Mouse (Mus musculus) neural tube, embryonic 15.5 days (tissue): ENCODE measurements around the gene Msl1. TPM values are rescaled to one million over a fixed set of nuclear protein-coding genes. Genes with fewer than 3 reads are reported as not detected.

ENCODE experiments used
- ATAC-seq: fragments of 200-750 bp; cut with Nextera tagmentation; 2 replicates; pipeline ENCODE4 v1.8.0; 2017; ENCODE audit warnings: mild to moderate bottlenecking, moderate TSS enrichment, moderate library complexity; ENCODE audit not compliant: low FRiP score
- H3K27ac ChIP-seq: fragments of 300-500 bp; sonication (generic); replicated peaks from 2 replicates; pipeline ENCODE4 v1.5.1; 2015; ENCODE audit warnings: mild to moderate bottlenecking, inconsistent platforms
- H3K27me3 ChIP-seq: fragments of 300-500 bp; sonication (generic); replicated peaks from 2 replicates; pipeline ENCODE4 v1.6.1; 2015; ENCODE audit warnings: inconsistent platforms
- H3K36me3 ChIP-seq: fragments of 300-500 bp; sonication (generic); 2 replicates; pipeline ENCODE4 v1.6.1; 2015; ENCODE audit warnings: inconsistent platforms
- H3K4me1 ChIP-seq: fragments of 300-500 bp; sonication (generic); 2 replicates; pipeline ENCODE4 v1.6.1; 2015; ENCODE audit warnings: inconsistent platforms
- H3K4me2 ChIP-seq: fragments of 300-500 bp; sonication (generic); 2 replicates; pipeline ENCODE4 v1.6.1; 2015; ENCODE audit warnings: inconsistent platforms, mild to moderate bottlenecking, moderate library complexity
- H3K4me3 ChIP-seq: fragments of 300-500 bp; sonication (generic); replicated peaks from 2 replicates; pipeline ENCODE4 v1.5.1; 2015; ENCODE audit warnings: mild to moderate bottlenecking, inconsistent platforms
- H3K9ac ChIP-seq: fragments of 300-500 bp; sonication (generic); replicated peaks from 2 replicates; pipeline ENCODE4 v1.6.1; 2015; ENCODE audit warnings: mild to moderate bottlenecking, inconsistent platforms
- H3K9me3 ChIP-seq: fragments of 300-500 bp; sonication (generic); replicated peaks from 2 replicates; pipeline ENCODE4 v1.6.1; 2016; ENCODE audit warnings: inconsistent platforms
- WGBS: fragments of 180-500 bp; shearing (Covaris S2); methylation state at CpG from one replicate; pipeline ENCODE4 v1.1.7; 2015; ENCODE audit warnings: mixed read lengths; 5-methylcytosine and 5-hydroxymethylcytosine counted together
- polyA plus RNA-seq: library from polyadenylated mRNA; unstranded; fragments of >200 nt; fragmentation: Nextera tagmentation; extraction: Ambion mirVana; gene quantifications from 2 replicates; pipeline ENCODE4 v1.2.1, GENCODE M21; 2015

Gene Msl1
- polyA plus RNA-seq, 1 experiment from 2014 or later: 30.1 TPM

- 10% methylated on average over 4 of the region's 4 CpGs for WGBS
- H3K27ac ChIP-seq: no peak overlapping the region
Measured at GRCm38 (mm10) chr11:98792081-98792480, 3.2 kb upstream of the Msl1 start.

GRCm38 (mm10) chr11:98794469-98795014 lies 774 bp upstream of the Msl1 start:
- peak overlapping the region; percentile 94 for H3K4me2 ChIP-seq
- peak overlapping the region; percentile 71 for H3K4me3 ChIP-seq
- peak overlapping the region; percentile 100 for H3K27ac ChIP-seq
- peaks cover 44% of the 10 kb centered on the region for H3K4me1 ChIP-seq
- peak overlapping the region; percentile 90 for H3K9ac ChIP-seq
- H3K27me3 ChIP-seq: no peaks in the 10 kb centered on the region
- WGBS: 0% methylated on average over 25 of the region's 30 CpGs
- peak; percentile 48 for ATAC-seq
- H3K9me3 ChIP-seq: no peaks in the 10 kb centered on the region
- peaks cover 7% of the 10 kb centered on the region for H3K36me3 ChIP-seq

More at GRCm38 (mm10) chr11:98792081-98792480, 3.2 kb upstream of the Msl1 start:
- Histone ChIP-seq H3K36me3 (no peaks in the 10 kb centered on the region), H3K4me3 (no peak overlapping the region), H3K9me3 (no peaks in the 10 kb centered on the region), H3K4me2 (no peak overlapping the region), H3K27me3 (no peaks in the 10 kb centered on the region), H3K9ac (no peak overlapping the region), H3K4me1 (peaks cover 40% of the 10 kb centered on the region)
- no peak for ATAC-seq

- Histone ChIP-seq H3K4me2 (peak overlapping the region; percentile 94), H3K27me3 (no peaks in the 10 kb centered on the region), H3K36me3 (peaks cover 20% of the 10 kb centered on the region), H3K9ac (peak overlapping the region; percentile 90), H3K4me1 (peaks cover 45% of the 10 kb centered on the region), H3K27ac (peak overlapping the region; percentile 100), H3K9me3 (no peaks in the 10 kb centered on the region), H3K4me3 (peak overlapping the region; percentile 71)
- ATAC-seq: peak; percentile 51
- under 1% methylated on average over 60 of the region's 74 CpGs for WGBS
Measured at GRCm38 (mm10) chr11:98795714-98796514, 598 bp downstream of the Msl1 start.

GRCm38 (mm10) chr11:98796515-98797216 lies 1.4 kb downstream of the Msl1 start:
- peaks cover 25% of the 10 kb centered on the region for H3K36me3 ChIP-seq

GRCm38 (mm10) chr11:98797306-98797705 lies 2.0 kb downstream of the Msl1 start:
- H3K27ac ChIP-seq: peak overlapping the region; percentile 100
- H3K36me3 ChIP-seq: peaks cover 30% of the 10 kb centered on the region
- WGBS: 12% methylated on average over 5 of the region's 5 CpGs
- peaks cover 44% of the 10 kb centered on the region for H3K4me1 ChIP-seq
- no peak for ATAC-seq
- H3K27me3 ChIP-seq: no peaks in the 10 kb centered on the region
- H3K9me3 ChIP-seq: no peaks in the 10 kb centered on the region
- H3K4me2 ChIP-seq: peak overlapping the region; percentile 94
- H3K4me3 ChIP-seq: peak overlapping the region; percentile 71
- H3K9ac ChIP-seq: peak overlapping the region; percentile 90

More at GRCm38 (mm10) chr11:98796515-98797216, 1.4 kb downstream of the Msl1 start:
- Histone ChIP-seq H3K9ac (peak overlapping the region; percentile 90), H3K4me3 (peak overlapping the region; percentile 71), H3K4me1 (peaks cover 45% of the 10 kb centered on the region), H3K4me2 (peak overlapping the region; percentile 94), H3K27ac (peak overlapping the region; percentile 100), H3K9me3 (no peaks in the 10 kb centered on the region), H3K27me3 (no peaks in the 10 kb centered on the region)
- WGBS: 3% methylated on average over 23 of the region's 23 CpGs
- peak; percentile 63 for ATAC-seq

- Histone ChIP-seq H3K4me2 (peak overlapping the region; percentile 94), H3K4me3 (peak overlapping the region; percentile 71), H3K9ac (peak overlapping the region; percentile 90), H3K4me1 (peaks cover 42% of the 10 kb centered on the region), H3K27me3 (no peaks in the 10 kb centered on the region), H3K27ac (peak overlapping the region; percentile 100; the same call in 1 of the 2 replicates), H3K9me3 (no peaks in the 10 kb centered on the region), H3K36me3 (peaks cover 36% of the 10 kb centered on the region)
- ATAC-seq: no peak
- 40% methylated on average over 4 of the region's 4 CpGs for WGBS
Measured at GRCm38 (mm10) chr11:98797909-98798308, 2.6 kb downstream of the Msl1 start.

- Histone ChIP-seq H3K27ac (no peak within 1 kb of the TSS), H3K27me3 (no peaks in the 10 kb centered on the region), H3K9me3 (no peaks in the 10 kb centered on the region), H3K9ac (no peak within 1 kb of the TSS), H3K4me1 (peaks cover 18% of the 10 kb centered on the region), H3K36me3 (peaks cover 80% of the 10 kb centered on the region), H3K4me2 (no peak within 1 kb of the TSS), H3K4me3 (no peak within 1 kb of the TSS)
- 95% methylated on average over 5 of the region's 5 CpGs for WGBS
- ATAC-seq: no peak
Measured at GRCm38 (mm10) chr11:98804605-98805004, 9.3 kb downstream of the Msl1 start, which contains the start of gene Casc3. Casc3 (plus strand) TSS chr11:98804905.

- Histone ChIP-seq H3K27me3 (no peaks in the 10 kb centered on the region), H3K36me3 (peaks cover 62% of the 10 kb centered on the region), H3K4me1 (peaks cover 34% of the 10 kb centered on the region), H3K4me3 (peak overlapping the region; percentile 83; the same call in 1 of the 2 replicates), H3K4me2 (peak overlapping the region; percentile 74), H3K27ac (peak overlapping the region; percentile 99), H3K9me3 (no peaks in the 10 kb centered on the region), H3K9ac (no peak overlapping the region)
- 70% methylated on average over 2 of the region's 2 CpGs for WGBS
- ATAC-seq: no peak
Measured at GRCm38 (mm10) chr11:98808417-98808816, 13.1 kb downstream of the Msl1 start.

- Histone ChIP-seq H3K9me3 (no peaks in the 10 kb centered on the region), H3K36me3 (peaks cover 62% of the 10 kb centered on the region), H3K27me3 (no peaks in the 10 kb centered on the region), H3K9ac (peak overlapping the region; percentile 97), H3K4me1 (peaks cover 37% of the 10 kb centered on the region), H3K27ac (peak overlapping the region; percentile 99), H3K4me3 (peak overlapping the region; percentile 83), H3K4me2 (peak overlapping the region; percentile 74)
- WGBS: under 1% methylated on average over 82 of the region's 84 CpGs
- ATAC-seq: peak; percentile 96
Measured at GRCm38 (mm10) chr11:98809457-98810290, 14.4 kb downstream of the Msl1 start.

- H3K9ac ChIP-seq: peak overlapping the region; percentile 97
- peak overlapping the region; percentile 74 for H3K4me2 ChIP-seq
- WGBS: 77% methylated on average over 7 of the region's 7 CpGs
- no peaks in the 10 kb centered on the region for H3K9me3 ChIP-seq
- H3K36me3 ChIP-seq: peaks cover 52% of the 10 kb centered on the region
- H3K4me3 ChIP-seq: peak overlapping the region; percentile 83
- no peak for ATAC-seq
- peak overlapping the region; percentile 99 for H3K27ac ChIP-seq
- peaks cover 37% of the 10 kb centered on the region for H3K4me1 ChIP-seq
- no peaks in the 10 kb centered on the region for H3K27me3 ChIP-seq
Measured at GRCm38 (mm10) chr11:98810686-98811085, 15.4 kb downstream of the Msl1 start.
